Mouse (Mus musculus): ENCODE data around the gene Ehd1.
A peak's percentile ranks its signal among the peaks of the same experiment; 100 is the strongest.
"Not testable (repeated sequence)": the region's sequence is repeated elsewhere in the genome, so short reads cannot be mapped to it uniquely, and the experiment has no call there.

The Ehd1 gene

DNA sequence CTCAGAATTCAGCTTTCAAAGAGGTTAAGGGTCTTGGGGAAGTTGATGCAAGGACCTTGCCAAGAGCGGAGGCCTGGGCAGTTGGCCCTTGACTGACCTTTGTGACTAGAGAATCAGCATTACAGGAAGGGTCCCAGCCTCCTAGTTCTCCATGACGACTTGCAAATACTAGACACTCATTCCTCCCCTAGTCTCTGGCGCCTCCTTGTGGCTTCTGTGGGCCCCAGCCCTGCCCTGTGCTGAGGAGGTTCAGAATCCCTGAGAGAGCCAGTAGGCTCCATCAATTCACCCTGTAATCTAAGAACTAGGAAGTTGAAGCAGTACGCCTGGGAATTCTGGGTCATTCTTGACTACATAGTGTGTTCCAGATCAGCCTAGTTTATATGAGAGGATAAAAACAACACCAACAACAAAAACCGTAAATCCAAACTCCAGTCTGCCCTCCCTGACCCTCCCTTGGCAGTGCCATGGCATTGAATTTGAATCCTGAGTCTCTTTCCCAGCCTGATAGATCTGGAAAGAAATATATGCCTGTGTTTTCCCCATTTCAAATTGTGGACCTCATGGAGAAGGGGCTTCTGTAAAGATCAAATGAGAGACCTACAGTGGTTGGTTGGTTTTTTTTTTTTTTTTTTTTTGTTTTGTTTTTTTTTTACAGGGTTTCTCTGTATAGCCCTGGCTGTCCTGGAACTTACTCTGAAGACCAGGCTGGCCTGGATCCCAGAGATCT lies 28.4 kb downstream of the Ehd1 start:
- peak; percentile 92 to 94 for DNase-seq

DNA sequence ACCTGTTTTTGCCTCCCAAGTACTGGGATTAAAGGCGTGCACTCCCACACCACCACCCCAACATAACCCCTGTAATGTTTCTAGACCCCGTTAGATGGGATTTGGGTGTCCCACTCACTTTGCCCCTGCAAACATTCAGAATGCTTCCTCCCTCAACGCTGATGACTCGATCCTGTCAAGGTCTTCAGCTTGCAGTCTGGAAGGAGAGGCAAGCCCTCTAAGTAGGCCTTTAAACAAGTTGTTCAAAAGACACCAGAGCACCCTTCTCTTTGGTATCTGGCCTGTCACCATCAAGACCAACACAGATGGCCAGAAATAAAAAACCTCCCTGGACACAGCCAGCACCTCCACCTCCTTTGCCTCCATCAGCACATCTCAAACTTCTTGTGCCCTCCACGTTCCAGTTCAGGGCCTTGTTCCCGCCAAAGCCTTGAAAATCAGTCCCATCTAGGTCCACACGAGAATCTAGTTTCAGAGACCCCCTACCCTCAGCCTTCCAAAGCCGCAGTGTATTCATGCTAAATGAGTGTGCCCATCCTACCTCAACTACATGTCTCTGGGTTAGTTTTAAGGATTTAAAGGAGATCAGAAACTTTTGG lies 29.1 kb downstream of the Ehd1 start:
- DNase-seq = no peak

DNA sequence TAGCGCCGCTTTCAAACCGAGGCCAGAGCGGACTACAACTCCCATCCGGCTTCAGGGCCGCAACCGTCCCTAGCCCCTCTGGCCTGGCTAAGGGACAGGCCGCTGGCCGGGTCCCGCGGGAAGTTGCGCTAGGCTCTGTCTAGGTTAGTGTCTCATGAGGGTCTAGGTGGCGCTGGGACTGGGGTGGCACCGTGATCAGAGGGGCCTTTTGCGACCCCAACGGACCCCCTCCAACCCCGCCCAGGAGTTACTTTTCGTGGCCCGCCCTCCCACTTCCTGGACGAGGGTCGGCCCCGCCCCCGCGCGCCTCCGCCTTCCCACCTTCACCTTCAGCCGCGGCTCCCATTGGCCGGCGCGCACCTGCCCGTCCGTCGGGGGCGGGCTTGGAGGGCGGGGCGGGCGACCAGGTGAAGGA lies 29.6 kb downstream of the Ehd1 start, which contains the start of gene Cdc42bpg:
Cdc42bpg (plus strand) TSS at position 320 of the 415 bp plus-strand sequence.
- DNase-seq = peak; percentile 93 to 95

DNA sequence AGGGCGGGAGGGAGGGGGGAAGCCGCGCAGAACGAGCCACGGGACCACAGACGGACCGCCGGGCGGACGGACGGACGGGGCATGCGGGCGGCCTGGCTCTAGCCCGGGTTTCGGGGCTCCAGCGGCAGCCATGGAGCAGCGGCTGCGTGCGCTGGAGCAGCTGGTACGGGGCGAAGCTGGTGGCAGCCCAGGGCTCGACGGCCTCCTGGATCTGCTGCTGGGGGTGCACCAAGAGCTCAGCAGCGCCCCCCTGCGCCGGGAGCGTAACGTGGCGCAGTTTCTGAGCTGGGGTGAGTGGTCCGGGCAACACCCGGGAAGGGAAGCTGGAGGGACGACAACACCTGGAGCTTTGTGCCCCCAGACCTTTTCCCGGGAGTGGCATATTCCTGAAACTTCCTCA lies 30.1 kb downstream of the Ehd1 start:
- peak; percentile 84 to 89 for DNase-seq

DNA sequence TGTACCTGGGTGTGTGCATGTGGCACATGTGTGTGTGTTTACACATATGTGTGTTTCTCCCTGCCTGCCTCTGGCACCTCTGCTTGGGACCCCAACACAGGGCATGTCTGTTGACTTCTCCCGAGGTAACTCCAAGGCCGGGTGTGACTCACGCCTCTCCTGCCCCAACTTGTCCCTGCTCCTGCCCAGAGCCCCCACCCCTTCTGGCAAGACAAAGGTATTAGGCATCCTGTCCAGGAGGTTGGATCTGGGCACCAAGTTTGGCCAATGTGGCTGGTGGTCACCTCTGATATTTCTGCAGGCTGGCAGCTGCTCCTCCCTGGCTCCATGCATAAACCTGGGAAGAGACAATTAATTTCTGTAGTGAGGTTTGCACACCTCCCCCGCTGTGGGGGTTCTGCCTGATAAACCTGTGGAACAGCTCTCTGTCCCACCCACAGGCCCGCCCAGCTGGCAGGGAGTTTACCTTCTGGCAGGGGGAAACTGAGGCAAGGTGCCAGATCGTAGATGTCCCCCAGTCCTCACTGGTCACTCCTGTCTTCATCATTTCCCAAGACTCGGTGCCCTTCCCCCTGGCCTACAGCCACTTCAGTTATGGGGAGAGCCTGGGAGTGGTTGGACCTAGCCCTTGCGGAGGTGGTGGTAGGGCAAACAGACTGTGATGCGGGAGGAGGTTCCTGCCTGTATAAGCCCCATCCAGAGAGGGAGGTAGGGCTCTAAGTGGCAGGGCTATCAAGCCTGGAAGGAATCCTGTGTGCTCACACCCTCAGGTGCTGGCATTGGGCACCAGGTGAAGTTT lies 31.4 kb downstream of the Ehd1 start:
- DNase-seq = peak; percentile 82 to 89

DNA sequence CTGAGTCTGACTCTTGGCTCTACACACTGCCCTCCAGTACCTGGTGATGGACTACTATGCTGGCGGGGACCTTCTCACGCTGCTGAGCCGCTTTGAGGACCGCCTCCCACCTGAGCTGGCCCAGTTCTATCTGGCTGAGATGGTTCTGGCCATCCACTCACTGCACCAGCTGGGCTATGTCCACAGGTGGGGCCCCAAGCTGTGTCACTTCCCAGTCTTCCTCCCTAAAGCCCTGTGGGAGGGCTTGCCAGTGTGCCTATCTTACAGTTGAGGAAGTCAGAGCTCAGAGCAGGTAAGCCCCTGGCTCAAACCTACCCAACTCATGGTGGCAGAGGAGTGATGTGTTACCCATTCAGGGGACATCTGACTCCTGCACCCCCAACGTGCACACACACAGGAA lies 33.7 kb downstream of the Ehd1 start:
- no peak for DNase-seq

DNA sequence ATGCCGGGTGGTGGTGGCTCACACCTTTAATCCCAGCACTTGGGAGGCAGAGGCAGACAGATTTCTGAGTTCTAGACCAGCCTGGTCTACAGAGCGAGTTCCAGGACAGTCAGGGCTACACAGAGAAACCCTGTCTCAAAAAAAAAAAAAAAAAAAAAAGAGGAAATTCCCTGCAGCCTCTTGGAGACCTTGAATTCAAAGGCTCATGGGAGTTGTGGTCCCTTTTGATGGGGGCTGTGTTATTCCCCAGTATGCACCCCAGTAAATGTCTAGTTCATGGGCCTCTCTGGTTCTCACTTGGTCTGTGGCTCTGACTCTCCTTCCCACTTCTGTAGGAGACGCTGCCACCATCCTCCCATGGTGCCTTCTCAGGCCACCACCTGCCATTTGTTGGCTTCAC lies 35.3 kb downstream of the Ehd1 start:
- DNase-seq = not testable (repeated sequence)

DNA sequence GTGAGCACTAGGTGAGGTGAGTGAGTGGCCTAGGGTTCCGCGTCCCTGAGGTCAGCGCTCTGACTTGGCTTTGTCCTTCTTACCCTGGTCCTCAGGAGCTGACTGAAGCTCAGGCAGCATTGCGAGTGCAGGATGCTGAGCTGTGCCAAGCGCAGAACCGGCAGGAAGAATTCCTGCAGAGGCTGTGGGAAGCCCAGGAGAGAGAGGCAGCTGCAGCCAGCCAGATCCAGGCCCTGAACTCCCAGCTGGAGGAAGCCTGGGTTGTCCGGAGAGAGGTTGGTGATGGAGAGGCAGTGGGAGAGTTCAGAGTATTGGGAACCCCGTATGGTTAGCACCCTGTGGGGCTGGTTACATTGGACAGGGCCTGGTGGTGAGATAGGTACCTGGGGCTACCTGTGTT lies 37.3 kb downstream of the Ehd1 start:
- no peak for DNase-seq

DNA sequence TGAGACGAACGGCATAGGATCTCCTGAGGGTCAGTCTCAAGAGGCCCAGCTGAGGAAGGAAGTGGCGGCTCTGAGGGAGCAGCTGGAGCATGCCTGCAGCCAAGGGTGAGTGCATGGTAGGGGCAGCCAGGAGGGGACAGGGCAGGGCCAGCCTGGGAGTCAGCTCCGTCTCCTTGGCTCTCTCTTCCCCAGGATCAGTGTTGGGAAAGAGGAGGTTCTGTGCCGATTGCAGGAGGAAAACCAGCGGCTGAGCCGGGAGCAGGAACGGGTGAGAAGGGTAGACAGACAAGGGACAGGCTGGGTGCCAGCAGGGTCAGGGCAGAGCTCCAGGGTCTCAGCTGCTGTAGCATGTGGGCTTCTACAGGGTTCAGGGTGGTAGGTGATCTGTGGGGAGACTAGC lies 38.0 kb downstream of the Ehd1 start:
- peak; percentile 59 to 64 for DNase-seq

DNA sequence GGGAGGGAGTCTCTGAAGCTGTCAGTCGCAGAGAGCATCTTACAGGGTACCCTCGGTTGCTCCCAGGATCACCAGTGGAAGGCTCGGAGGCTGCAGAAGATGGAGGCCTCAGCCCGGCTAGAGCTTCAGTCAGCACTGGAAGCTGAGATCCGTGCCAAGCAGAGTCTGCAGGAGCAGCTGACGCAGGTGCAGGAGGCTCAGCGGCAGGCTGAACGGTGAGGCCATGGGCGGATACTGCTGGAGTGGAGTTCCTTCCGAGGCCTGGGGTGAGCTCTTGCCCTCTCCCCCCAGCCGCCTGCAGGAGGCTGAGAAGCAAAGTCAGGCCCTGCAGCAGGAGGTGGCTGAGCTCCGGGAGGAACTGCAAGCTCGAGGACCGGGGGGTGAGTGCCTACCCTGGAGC lies 39.0 kb downstream of the Ehd1 start:
- no peak for DNase-seq

DNA sequence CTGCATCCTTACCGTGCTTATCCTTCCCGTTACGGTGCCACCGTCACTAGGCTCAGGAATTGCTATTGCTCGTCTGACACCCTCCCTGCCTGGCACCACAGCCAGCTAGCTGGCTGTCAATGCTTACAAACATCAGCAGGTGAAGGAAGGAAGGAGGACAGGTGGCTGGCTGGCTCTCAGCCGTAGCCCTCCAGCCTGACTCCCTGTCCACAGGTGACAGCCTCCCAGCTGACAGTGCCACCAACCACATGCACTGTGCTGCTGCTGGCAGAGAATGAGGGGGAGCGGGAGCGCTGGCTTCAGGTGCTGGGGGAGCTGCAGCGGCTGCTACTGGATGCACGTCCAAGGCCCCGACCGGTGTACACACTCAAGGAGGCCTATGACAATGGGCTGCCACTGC lies 41.6 kb downstream of the Ehd1 start:
- DNase-seq = no peak

DNA sequence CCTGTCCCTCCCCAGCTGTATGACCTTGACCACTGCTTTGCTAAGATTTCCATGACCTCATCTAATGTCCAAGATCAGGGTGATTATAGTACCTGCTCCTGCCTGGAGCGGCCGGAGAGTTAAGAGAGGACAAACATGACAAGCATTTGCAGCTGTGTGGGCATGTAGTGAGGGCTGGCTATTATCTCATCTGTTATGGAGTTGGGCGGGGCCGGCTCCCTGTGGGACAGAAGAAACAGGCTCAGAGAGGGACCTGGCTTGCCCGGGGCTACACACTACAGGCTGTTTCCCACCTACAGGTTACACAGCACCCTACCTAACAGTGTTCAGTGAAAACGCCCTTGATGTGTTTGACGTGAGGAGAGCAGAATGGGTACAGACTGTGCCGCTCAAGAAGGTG lies 44.8 kb downstream of the Ehd1 start:
- no peak for DNase-seq

DNA sequence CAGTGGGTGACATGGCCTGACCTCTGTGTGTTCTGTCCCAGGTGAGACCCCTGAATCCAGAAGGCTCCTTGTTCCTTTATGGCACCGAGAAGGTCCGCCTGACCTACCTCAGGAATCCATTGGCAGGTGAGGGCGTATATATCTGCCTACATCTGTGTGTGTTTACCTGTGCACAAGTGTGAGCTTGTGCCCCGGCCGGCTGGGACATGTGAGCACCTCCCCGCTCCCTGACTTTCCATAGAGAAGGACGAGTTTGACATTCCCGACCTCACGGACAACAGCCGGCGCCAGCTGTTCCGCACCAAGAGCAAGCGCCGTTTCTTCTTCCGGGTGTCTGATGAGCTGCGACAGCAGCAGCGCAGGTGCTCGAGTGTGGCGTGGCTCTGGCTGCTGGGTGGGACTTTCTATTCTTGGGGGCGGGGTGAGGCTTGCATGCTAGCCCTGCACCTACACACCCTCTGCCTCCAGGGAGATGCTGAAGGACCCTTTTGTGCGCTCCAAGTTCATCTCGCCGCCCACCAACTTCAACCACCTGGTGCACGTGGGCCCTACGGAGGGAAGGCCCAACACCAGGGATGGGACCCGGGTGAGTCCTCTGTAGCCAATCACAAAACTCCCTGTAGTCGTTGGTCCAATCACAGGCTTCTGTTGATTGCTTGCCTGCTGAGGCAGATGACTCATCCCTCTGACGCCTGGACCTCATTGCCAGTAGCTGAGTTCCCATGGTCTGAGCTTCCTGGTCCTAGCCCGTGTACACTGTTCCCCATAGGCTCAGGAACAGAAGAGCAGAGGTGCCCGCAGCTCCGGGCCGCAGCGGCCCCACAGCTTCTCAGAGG lies 45.5 kb downstream of the Ehd1 start:
- peak in 1 of 2 experiments; percentile 60 for DNase-seq

DNA sequence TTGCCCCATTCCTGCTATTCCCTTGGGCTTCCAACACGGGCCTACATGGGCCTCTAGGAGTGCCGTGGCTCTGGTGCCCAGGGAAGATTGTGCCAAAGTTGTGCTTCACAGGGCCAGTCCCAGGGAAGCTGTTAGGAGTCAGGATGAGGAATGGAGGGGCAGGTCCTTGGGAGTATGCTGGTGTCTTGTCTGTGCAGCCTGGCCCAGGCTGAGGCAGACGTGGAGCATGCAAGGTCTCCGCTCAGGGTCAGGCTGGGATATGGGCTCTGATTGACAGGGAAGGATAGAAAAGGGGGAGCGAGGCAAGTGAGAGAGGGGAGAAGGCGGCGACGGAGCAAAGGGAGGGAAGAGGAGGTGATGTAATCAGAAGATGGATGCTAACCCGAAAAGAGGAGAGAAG lies 48.2 kb downstream of the Ehd1 start:
- DNase-seq = no peak

DNA sequence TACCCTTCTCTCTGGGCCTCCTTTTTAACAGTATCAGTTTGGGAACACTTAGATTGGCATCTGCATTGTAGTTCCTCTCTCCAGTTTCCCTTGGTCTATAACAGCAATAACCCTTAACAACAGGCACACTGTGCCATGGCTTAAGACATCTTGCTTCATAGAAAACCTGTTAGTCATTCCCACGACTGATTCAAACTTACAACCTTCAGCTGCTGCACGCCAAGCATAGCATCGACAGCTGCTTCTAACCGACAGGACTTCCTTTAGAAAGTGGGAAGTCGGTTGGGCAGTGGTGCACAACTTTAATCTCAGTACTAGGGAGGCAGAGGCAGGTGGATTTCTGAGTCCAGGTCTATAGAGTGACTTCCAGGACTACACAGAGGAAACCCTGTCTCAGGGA lies 54.7 kb downstream of the Ehd1 start:
- no peak for DNase-seq

DNA sequence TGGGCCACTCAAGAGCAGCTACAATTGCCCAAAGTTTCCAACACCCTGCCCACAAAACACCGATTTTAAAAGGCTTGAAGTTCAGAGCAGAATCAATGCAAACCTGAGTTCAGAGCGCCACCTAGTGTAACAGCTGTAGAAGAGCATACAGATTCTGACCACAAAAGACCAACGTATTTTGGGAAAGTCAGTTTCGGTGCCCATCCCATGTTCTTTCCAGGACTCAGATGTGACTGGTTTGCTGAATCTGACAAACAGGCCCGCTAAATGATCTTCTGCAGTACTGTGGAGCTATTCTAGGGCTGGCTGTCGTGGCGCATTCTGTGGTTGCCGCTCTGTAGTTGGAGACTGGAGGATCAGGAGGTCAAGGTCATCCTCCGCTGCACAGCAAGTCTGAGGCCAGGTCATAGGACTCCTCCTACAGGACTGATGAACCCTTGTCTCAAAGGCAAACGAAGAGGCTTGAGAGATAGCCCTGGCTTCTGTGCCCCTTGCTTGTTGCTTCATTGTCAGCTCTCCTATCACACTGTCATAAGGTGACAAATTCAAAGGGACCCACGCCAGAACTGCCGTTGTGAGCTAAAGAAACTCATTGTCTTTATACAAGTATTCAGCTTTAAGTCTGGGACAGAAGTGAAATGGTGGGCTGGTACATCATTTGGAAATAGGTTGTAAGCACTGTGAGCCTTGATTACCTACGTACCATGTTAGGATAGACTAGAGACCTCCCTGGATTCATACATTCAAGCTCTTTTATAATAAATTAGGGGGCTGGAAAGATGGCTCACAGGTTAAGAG lies 55.4 kb downstream of the Ehd1 start:
- peak; percentile 49 to 72 for DNase-seq

DNA sequence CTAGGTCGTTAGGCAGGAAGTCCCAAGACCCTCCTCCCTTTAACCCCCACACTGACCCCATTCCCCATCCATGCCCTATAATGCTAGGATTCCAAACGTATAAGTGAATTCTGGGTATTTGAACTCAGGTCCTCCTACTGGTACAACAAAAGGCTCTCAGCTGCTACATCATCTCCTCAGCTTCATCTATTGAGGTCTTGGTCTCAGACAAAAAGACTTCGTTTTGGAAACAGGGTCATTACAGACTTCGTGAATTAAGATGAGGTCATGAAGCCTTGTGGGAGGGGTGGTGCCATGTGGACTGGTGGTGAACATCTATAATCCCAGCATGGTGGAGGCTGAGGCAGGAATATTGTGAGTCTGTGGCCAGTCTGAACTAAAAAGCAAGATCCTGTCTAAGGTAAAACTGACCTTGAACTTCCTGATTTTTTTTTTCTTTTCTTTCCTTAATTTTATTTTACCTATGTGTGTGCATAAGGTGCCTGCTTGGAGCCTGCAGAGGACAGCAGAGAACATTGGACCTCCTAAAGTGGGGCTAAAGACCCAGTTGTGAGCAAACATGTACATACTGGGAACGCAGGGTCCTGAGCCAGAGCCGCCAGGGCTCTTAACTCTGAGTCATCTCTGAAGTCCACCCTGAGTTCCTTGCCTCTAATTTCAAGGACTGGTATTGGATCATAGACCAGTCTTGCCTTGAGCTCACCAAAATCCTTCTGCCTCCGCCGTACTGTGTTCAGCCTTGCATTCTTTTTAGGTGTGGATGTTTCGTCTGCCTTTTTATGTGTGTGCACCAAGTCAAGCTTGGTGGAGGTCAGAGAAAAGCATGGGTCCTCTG lies 57.5 kb downstream of the Ehd1 start:
- no peak for DNase-seq

DNA sequence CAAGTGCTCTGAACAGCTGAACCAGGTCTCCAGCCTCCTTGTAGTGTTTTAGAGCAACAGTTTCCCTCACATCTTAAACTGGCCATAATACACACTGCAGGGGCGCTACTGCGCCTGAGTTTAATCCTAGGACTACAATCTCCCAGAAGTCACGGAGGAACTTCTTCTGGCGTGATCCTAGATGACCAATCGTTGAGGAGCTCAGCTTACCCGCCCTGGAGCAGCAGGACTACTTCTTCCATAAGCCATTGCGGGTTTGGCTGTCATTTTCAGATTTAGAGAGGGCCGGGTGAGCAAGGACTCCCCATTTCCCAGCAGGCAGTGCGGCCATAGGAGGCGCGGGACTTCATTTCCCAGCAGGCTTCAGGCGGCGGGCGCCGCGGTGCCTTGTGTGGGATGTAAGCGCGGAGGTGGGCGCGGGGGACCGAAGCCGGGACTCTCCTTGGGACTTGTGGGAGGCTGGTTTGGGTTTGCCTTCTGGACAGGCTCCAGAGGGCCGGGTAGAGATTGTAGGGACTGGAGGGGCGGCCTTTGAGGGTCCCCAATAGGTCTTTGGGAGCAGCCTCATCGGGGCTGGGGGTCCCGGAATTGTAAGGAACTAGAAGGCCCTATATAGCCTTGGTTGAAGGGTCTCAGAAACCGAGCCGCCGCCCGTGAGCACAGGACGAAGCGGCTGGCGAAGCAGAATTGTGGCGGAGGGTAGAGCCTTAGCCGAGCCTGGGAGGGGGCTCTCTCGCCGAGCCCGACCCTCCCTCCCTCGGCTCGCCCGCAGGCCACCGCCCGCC lies 58.3 kb downstream of the Ehd1 start, which contains the start of gene Men1:
Men1 (plus strand) TSS at position 307 of the 785 bp plus-strand sequence.
- peak; percentile 97 for DNase-seq

DNA sequence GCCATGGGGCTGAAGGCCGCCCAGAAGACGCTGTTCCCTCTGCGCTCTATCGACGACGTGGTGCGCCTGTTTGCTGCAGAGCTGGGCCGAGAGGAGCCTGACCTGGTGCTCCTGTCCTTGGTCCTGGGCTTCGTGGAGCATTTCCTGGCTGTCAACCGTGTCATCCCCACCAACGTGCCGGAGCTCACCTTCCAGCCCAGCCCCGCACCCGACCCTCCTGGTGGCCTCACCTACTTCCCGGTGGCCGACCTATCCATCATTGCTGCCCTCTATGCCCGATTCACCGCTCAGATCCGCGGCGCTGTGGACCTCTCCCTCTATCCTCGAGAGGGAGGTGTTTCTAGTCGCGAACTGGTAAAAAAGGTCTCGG lies 58.9 kb downstream of the Ehd1 start:
- DNase-seq = no peak

DNA sequence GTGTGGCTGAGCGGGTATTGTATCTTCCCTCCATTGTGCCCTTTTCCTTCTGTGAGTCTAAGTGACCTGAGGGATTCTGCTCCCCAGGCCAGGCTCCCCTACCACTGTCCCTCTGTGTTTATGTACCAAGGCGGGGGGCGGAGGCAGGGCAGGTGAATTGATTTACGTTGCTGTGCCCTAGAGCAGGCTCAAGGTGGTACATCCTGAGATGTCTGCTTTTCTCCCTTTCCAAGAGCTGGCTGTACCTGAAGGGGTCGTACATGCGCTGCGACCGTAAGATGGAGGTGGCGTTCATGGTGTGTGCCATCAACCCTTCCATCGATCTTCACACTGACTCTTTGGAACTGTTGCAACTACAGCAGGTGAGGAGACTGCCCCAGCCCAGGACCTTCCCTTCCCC lies 60.4 kb downstream of the Ehd1 start:
- DNase-seq = no peak

Measured in lung, adult 18-20 months (tissue).